Mouse (Mus musculus) MEL (cell line): ENCODE measurements around the gene Spats1. TPM values are rescaled to one million over a fixed set of nuclear protein-coding genes. Genes with fewer than 3 reads are reported as not detected.

Experiments used
- DNase-seq: peaks from one replicate; pipeline ENCODE4 v3.0.0; 2011; ENCODE audit warnings: low read depth, low spot score
- H3K27ac ChIP-seq: 2 replicates; pipeline ENCODE4 v1.5.1; 2012; ENCODE audit warnings: low read depth, mild to moderate bottlenecking, control low read depth, low read length, moderate library complexity; ENCODE audit not compliant: control insufficient read depth
- H3K27me3 ChIP-seq, 2 experiments: fragments of 150-350 bp in 1 of 2; sonication (generic) in 1 of 2; 2 replicates each; pipeline ENCODE4 v1.6.1; 2012; ENCODE audit warnings: low read length in 2 of 2, mild to moderate bottlenecking in 2 of 2, improper control_type of control experiment in 1 of 2, moderate library complexity in 1 of 2; ENCODE audit not compliant: insufficient read depth in 2 of 2, control insufficient read depth in 1 of 2
- H3K36me3 ChIP-seq, 2 experiments: 2 replicates each; pipeline ENCODE4 v1.6.1; 2012 to 2014; ENCODE audit warnings: low read length in 2 of 2, improper control_type of control experiment in 1 of 2, inconsistent platforms in 1 of 2, mild to moderate bottlenecking in 1 of 2; ENCODE audit not compliant: insufficient read depth in 2 of 2, control insufficient read depth in 1 of 2
- H3K4me1 ChIP-seq, 2 experiments: fragments of 150-350 bp in 1 of 2; sonication (generic) in 1 of 2; 2 replicates each; pipeline ENCODE4 v1.6.1; 2012; ENCODE audit warnings: low read length in 2 of 2, improper control_type of control experiment in 1 of 2, mild to moderate bottlenecking in 1 of 2; ENCODE audit not compliant: insufficient read depth in 2 of 2, control insufficient read depth in 1 of 2
- H3K4me3 ChIP-seq, 2 experiments: fragments of 150-350 bp in 1 of 2; sonication (generic) in 1 of 2; 2 replicates each; pipeline ENCODE4 v1.5.1; 2012; ENCODE audit warnings: low read depth in 2 of 2, low read length in 2 of 2, mild to moderate bottlenecking in 2 of 2, moderate library complexity in 2 of 2, control low read depth in 1 of 2, improper control_type of control experiment in 1 of 2; ENCODE audit not compliant: control insufficient read depth in 1 of 2, insufficient read depth in 1 of 2
- H3K79me2 ChIP-seq: 2 replicates; pipeline ENCODE4 v1.6.1; 2012; ENCODE audit warnings: mild to moderate bottlenecking, low read length, moderate library complexity; ENCODE audit not compliant: control insufficient read depth, poor library complexity, insufficient read depth
- H3K9ac ChIP-seq: 2 replicates; pipeline ENCODE4 v1.6.1; 2012; ENCODE audit warnings: low read depth, mild to moderate bottlenecking, control low read depth, low read length, moderate library complexity; ENCODE audit not compliant: control insufficient read depth, poor library complexity, severe bottlenecking
- H3K9me3 ChIP-seq: fragments of 150-350 bp; sonication (generic); replicated peaks from 2 replicates; pipeline ENCODE4 v1.6.1; 2012; ENCODE audit warnings: mild to moderate bottlenecking, low read length, improper control_type of control experiment, moderate library complexity; ENCODE audit not compliant: insufficient read depth
- CHD1 ChIP-seq: IDR thresholded peaks from 2 replicates; pipeline ENCODE4 v1.6.1; 2012; ENCODE audit warnings: low read depth, mild to moderate bottlenecking, inconsistent platforms, low read length, improper control_type of control experiment
- E2F4 ChIP-seq: IDR thresholded peaks from 2 replicates; pipeline ENCODE4 v1.6.1; 2011; ENCODE audit warnings: low read depth, low read length, improper control_type of control experiment, borderline replicate concordance
- ELF1 ChIP-seq: IDR thresholded peaks from 2 replicates; pipeline ENCODE4 v1.6.1; 2014; ENCODE audit warnings: low read depth, mild to moderate bottlenecking, inconsistent platforms, low read length, improper control_type of control experiment, moderate library complexity
- ETS1 ChIP-seq: IDR thresholded peaks from 2 replicates; pipeline ENCODE4 v1.6.1; 2012; ENCODE audit warnings: low read depth, mild to moderate bottlenecking, inconsistent platforms, low read length, improper control_type of control experiment, moderate library complexity
- HCFC1 ChIP-seq: IDR thresholded peaks from 2 replicates; pipeline ENCODE4 v1.6.1; 2012; ENCODE audit warnings: low read depth, mild to moderate bottlenecking, inconsistent platforms, low read length, improper control_type of control experiment, moderate library complexity
- MAFK ChIP-seq: IDR thresholded peaks from 2 replicates; pipeline ENCODE4 v1.6.1; 2011; ENCODE audit warnings: low read depth, mild to moderate bottlenecking, low read length, improper control_type of control experiment, borderline replicate concordance
- MEF2A ChIP-seq: IDR thresholded peaks from 2 replicates; pipeline ENCODE4 v1.6.1; 2014; ENCODE audit warnings: low read depth, mild to moderate bottlenecking, inconsistent platforms, low read length, improper control_type of control experiment; ENCODE audit not compliant: poor library complexity, insufficient replicate concordance, severe bottlenecking; ENCODE audit errors: extremely low read depth
- MYB ChIP-seq: IDR thresholded peaks from 2 replicates; pipeline ENCODE4 v1.6.1; 2011; ENCODE audit warnings: mild to moderate bottlenecking, low read depth, low read length, improper control_type of control experiment
- RAD21 ChIP-seq: IDR thresholded peaks from 2 replicates; pipeline ENCODE4 v1.6.1; 2011; ENCODE audit warnings: mild to moderate bottlenecking, low read depth, low read length, improper control_type of control experiment
- RCOR1 ChIP-seq: IDR thresholded peaks from 2 replicates; pipeline ENCODE4 v1.6.1; 2012; ENCODE audit warnings: low read depth, mild to moderate bottlenecking, inconsistent platforms, low read length, improper control_type of control experiment
- SIN3A ChIP-seq: IDR thresholded peaks from 2 replicates; pipeline ENCODE4 v1.6.1; 2012; ENCODE audit warnings: low read length, improper control_type of control experiment, inconsistent platforms
- TCF12 ChIP-seq: IDR thresholded peaks from 2 replicates; pipeline ENCODE4 v1.6.1; 2014; ENCODE audit warnings: low read depth, mild to moderate bottlenecking, inconsistent platforms, low read length, improper control_type of control experiment, moderate library complexity
- ZMIZ1 ChIP-seq: IDR thresholded peaks from 2 replicates; pipeline ENCODE4 v1.6.1; 2012; ENCODE audit warnings: low read depth, mild to moderate bottlenecking, inconsistent platforms, low read length, improper control_type of control experiment, moderate library complexity
- polyA plus RNA-seq, 2 experiments: library from polyadenylated mRNA; stranded (reverse) in 1 of 2; unstranded in 1 of 2; fragments of >175 nt in 1 of 2; fragments of >200 nt in 1 of 2; gene quantifications; 2 replicates each; pipeline versions ENCODE4 v1.2.1 to v1.2.4; 2012; ENCODE audit warnings: low replicate concordance in 2 of 2, low read depth in 1 of 2; ENCODE audit not compliant: insufficient read length in 2 of 2, insufficient read depth in 1 of 2, missing spikeins in 1 of 2
- total RNA-seq: library from RNA; depleted of rRNA; stranded (reverse); fragments of 300-350 nt; gene quantifications from 2 replicates; pipeline ENCODE4 v1.2.3, GENCODE M21; 2012

Spats1 gene
- total and polyA plus RNA-seq, 3 experiments = 1.5 to 149 (median 2.5) TPM

- no peak overlapping the region for H3K27ac ChIP-seq
- H3K4me3 ChIP-seq = no peak overlapping the region
- H3K27me3 ChIP-seq = no peaks in the 10 kb centered on the region
- no peaks in the 10 kb centered on the region for H3K4me1 ChIP-seq
- peaks cover 5% of the 10 kb centered on the region; the same call in 1 of the 2 replicates for H3K79me2 ChIP-seq
- no peak for TF ChIP-seq HCFC1
- no peak for TF ChIP-seq ETS1
- no peak for TF ChIP-seq RAD21
- no peaks in the 10 kb centered on the region for H3K9me3 ChIP-seq
- no peak for DNase-seq
- H3K9ac ChIP-seq = no peak overlapping the region
- peaks cover 0 to 39% of the 10 kb centered on the region in 2 experiments; a peak in 2 of 4 replicates for H3K36me3 ChIP-seq
These were observed 72.6 kb downstream of the Spats1 start for GRCm38 (mm10) chr17:45402601-45403000.

- Histone ChIP-seq H3K9ac (no peak overlapping the region), H3K79me2 (peaks cover 8% of the 10 kb centered on the region), H3K27ac (no peak overlapping the region), H3K9me3 (no peaks in the 10 kb centered on the region), H3K4me3 (no peak overlapping the region), H3K36me3 (peaks cover 0 to 41% of the 10 kb centered on the region in 2 experiments; a peak in 2 of 4 replicates), H3K4me1 (no peaks in the 10 kb centered on the region), H3K27me3 (no peaks in the 10 kb centered on the region)
- TF ChIP-seq CHD1 (no peak), E2F4 (no peak), MEF2A (no peak), TCF12 (no peak), MYB (no peak), RCOR1 (no peak), MAFK (no peak), ZMIZ1 (no peak), ELF1 (no peak)
- no peak for DNase-seq
These were observed 73.1 kb downstream of the Spats1 start for GRCm38 (mm10) chr17:45402126-45402525.

GRCm38 (mm10) chr17:45401126-45401905 lies 73.9 kb downstream of the Spats1 start:
- Histone ChIP-seq H3K9ac (no peak overlapping the region), H3K4me3 (no peak overlapping the region), H3K79me2 (peaks cover 13% of the 10 kb centered on the region), H3K36me3 (peaks cover 2 to 38% of the 10 kb centered on the region in 2 experiments; a peak in 3 of 4 replicates), H3K27ac (no peak overlapping the region), H3K4me1 (no peaks in the 10 kb centered on the region), H3K27me3 (no peaks in the 10 kb centered on the region), H3K9me3 (no peaks in the 10 kb centered on the region)
- TF ChIP-seq SIN3A (no peak), MAFK (no peak), HCFC1 (no peak)
- no peak for DNase-seq
